Mouse (Mus musculus): ENCODE results near the gene Psg16. TPM values are rescaled to one million over a fixed set of nuclear protein-coding genes. Genes with fewer than 3 reads are reported as not detected.
A peak's percentile ranks its signal among the peaks of the same experiment; 100 is the strongest.

The Psg16 gene
- polyA plus RNA-seq, 1 experiment from 2014 or later, result 0.28 TPM

DNA sequence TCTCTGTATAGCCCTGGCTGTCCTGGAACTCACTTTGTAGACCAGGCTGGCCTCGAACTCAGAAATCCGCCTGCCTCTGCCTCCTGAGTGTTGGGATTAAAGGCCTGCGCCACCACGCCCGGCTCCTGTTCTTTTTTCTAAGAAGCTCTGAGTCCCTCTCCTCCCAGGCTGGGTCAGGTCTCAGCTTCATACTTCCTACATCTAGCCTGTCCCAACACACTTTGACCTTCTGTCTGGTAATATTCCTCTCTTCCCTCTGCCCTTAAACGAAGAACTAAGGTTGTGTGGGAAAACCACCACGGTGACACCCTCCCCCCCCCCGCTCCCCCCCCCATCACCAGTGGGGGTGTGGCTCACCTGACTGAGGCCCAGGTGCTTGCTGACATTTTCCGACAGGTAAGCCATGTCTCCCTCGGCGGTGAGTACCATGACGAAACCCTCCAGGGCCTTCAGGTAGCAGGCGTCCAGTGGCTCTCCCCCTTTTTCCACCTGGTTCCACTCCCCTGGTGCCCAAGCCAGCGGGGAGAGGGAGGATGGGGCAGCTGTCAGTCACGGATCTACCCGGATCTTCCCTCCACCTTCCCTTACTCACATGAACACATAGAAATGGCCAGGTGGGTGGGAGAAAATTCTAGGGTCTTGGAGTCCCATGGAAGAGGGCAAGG, 19.4 kb upstream of the Psg16 start:
- Histone ChIP-seq H3K4me3 (ENCODE audit: low read length) (no peak overlapping the region), H3K27ac (ENCODE audit: low read length) (no peak overlapping the region), H3K4me2 (ENCODE audit: low read depth, low read length) (no peak overlapping the region), H3K4me1 (replicated peaks; ENCODE audit: control insufficient read depth, insufficient read depth, low read length) (peaks cover 25% of the 10 kb centered on the region), H3K36me3 (ENCODE audit: control insufficient read depth, insufficient read depth, low read length) (peaks cover 40% of the 10 kb centered on the region), H3K9me3 (ENCODE audit: control insufficient read depth, low read length) (no peaks in the 10 kb centered on the region), H3K27me3 (ENCODE audit: control insufficient read depth, insufficient read depth, low read depth, low read length) (no peaks in the 10 kb centered on the region), H3K9ac (ENCODE audit: low read length) (no peak overlapping the region)
- no peak for ATAC-seq (ENCODE audit: low read depth)
- WGBS, result 88% methylated on average over 15 of the region's 16 CpGs

GRCm38 (mm10) chr7:17055287-17055946, 18.4 kb upstream of the Psg16 start:
- no peaks in the 10 kb centered on the region for H3K9me3 ChIP-seq (ENCODE audit: control insufficient read depth, low read length)
- 83% methylated on average over 4 of the region's 4 CpGs for WGBS

GRCm38 (mm10) chr7:17056081-17056581, 17.7 kb upstream of the Psg16 start:
- Histone ChIP-seq H3K27me3 (ENCODE audit: control insufficient read depth, insufficient read depth, low read depth, low read length) (no peaks in the 10 kb centered on the region), H3K4me3 (ENCODE audit: low read length) (peak overlapping the region; percentile 61), H3K36me3 (ENCODE audit: control insufficient read depth, insufficient read depth, low read length) (peaks cover 31% of the 10 kb centered on the region), H3K27ac (ENCODE audit: low read length) (peak overlapping the region; percentile 99), H3K9ac (ENCODE audit: low read length) (peak overlapping the region; percentile 76), H3K4me1 (replicated peaks; ENCODE audit: control insufficient read depth, insufficient read depth, low read length) (peaks cover 35% of the 10 kb centered on the region), H3K9me3 (ENCODE audit: control insufficient read depth, low read length) (no peaks in the 10 kb centered on the region), H3K4me2 (ENCODE audit: low read depth, low read length) (peak overlapping the region; percentile 75)
- 1% methylated on average over 37 of the region's 42 CpGs for whole genome bisulfite sequencing
- peak; percentile 57 for ATAC-seq (ENCODE audit: low read depth)

More at GRCm38 (mm10) chr7:17055287-17055946, 18.4 kb upstream of the Psg16 start:
- Histone ChIP-seq H3K4me3 (ENCODE audit: low read length) (peak overlapping the region; percentile 61), H3K4me2 (ENCODE audit: low read depth, low read length) (peak overlapping the region; percentile 75), H3K9ac (ENCODE audit: low read length) (no peak overlapping the region), H3K36me3 (ENCODE audit: control insufficient read depth, insufficient read depth, low read length) (peaks cover 35% of the 10 kb centered on the region), H3K27me3 (ENCODE audit: control insufficient read depth, insufficient read depth, low read depth, low read length) (no peaks in the 10 kb centered on the region), H3K27ac (ENCODE audit: low read length) (peak overlapping the region; percentile 99), H3K4me1 (replicated peaks; ENCODE audit: control insufficient read depth, insufficient read depth, low read length) (peaks cover 31% of the 10 kb centered on the region)
- ATAC-seq (ENCODE audit: low read depth), result no peak

DNA sequence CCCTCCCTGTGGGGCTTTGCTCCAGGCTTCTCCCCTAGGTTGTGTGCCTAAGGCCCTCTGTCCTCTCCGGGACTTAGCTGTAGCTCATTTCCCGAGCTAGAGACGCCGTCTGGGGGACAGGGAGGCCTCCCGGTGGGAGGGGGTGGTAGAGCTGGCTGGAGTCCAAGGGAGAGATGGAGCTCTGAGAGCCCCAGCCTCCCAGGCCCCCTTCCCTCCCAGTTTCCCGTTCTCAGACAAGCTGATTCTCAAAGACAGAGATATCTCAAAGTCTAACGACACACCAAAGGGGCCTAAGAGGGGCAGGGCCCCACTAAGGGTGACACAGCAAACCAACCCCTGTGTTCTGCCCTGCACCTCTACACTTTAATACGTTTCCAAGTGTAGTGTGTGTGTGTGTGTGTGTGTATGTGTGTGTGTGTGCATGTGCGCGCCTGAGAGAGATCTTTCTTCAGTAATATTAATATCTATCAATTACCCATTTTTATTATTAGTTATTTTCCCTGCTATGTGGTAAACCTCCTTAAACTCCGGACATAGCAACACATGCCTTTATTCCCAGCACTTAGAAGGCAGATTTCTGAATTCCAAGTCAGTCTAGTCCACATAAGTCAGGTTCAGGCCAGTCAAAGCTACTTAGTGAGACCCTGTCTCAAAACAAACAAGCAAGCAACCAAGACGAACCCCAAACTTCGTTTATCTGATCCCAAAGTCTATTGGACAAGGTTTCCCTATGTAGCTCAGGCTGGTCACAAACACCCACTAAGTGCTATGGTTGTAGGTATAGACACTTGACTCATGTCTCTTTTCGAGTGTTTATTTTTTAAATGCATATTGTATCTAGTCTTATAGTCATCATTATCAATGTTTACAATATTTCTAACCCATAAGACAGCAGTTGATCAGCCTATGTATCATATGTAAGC, 17.0 kb upstream of the Psg16 start:
- Histone ChIP-seq H3K36me3 (ENCODE audit: control insufficient read depth, insufficient read depth, low read length) (peaks cover 27% of the 10 kb centered on the region), H3K4me3 (ENCODE audit: low read length) (peak overlapping the region; percentile 61), H3K9ac (ENCODE audit: low read length) (peak overlapping the region; percentile 76), H3K4me1 (replicated peaks; ENCODE audit: control insufficient read depth, insufficient read depth, low read length) (peaks cover 35% of the 10 kb centered on the region), H3K4me2 (ENCODE audit: low read depth, low read length) (peak overlapping the region; percentile 75), H3K27me3 (ENCODE audit: control insufficient read depth, insufficient read depth, low read depth, low read length) (no peaks in the 10 kb centered on the region), H3K9me3 (ENCODE audit: control insufficient read depth, low read length) (no peaks in the 10 kb centered on the region), H3K27ac (ENCODE audit: low read length) (peak overlapping the region; percentile 99)
- ATAC-seq (ENCODE audit: low read depth), result peak; percentile 11
- 13% methylated on average over 14 of the region's 14 CpGs for WGBS

DNA sequence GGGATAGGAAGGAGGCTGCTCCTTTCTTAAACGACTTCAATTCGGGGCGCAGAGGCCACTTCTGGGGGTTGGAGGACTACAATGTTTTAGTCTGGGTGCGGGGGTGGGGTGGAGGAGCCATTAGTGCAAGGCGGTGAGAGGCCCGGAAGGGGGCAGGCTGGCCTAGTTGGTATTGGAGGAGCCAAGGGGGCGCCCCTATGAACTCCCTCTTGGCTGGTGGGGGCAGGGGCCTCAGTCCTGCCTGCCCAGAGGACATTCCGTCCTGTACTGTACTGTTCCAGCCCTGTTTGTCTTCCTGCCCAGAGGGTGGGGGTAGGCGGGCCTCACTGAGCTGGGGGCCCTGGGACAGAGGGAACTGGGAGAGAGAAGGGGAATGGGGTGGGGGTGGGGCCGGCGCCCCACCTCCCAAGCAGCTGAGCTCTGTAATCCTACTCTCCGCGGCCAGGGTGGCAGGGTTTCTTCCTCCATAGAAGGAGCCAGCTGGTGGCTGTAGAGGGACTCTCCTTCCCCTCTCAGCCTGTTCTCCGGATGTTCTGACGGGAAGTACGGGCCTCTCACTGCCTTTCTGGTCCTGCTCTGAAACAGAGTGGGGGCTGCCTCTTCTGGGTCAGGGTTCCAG, 15.7 kb upstream of the Psg16 start:
- Histone ChIP-seq H3K4me3 (ENCODE audit: low read length) (peak overlapping the region; percentile 36), H3K9me3 (ENCODE audit: control insufficient read depth, low read length) (no peaks in the 10 kb centered on the region), H3K9ac (ENCODE audit: low read length) (peak overlapping the region; percentile 73), H3K36me3 (ENCODE audit: control insufficient read depth, insufficient read depth, low read length) (peaks cover 21% of the 10 kb centered on the region), H3K4me2 (ENCODE audit: low read depth, low read length) (peak overlapping the region; percentile 68), H3K4me1 (replicated peaks; ENCODE audit: control insufficient read depth, insufficient read depth, low read length) (peaks cover 38% of the 10 kb centered on the region), H3K27ac (ENCODE audit: low read length) (peak overlapping the region; percentile 100), H3K27me3 (ENCODE audit: control insufficient read depth, insufficient read depth, low read depth, low read length) (no peaks in the 10 kb centered on the region)
- ATAC-seq (ENCODE audit: low read depth), result peak; percentile 85
- 0% methylated on average over 13 of the region's 16 CpGs for WGBS

GRCm38 (mm10) chr7:17058816-17059462, 14.9 kb upstream of the Psg16 start:
- 7% methylated on average over 8 of the region's 8 CpGs for WGBS
- Histone ChIP-seq H3K27me3 (ENCODE audit: control insufficient read depth, insufficient read depth, low read depth, low read length) (no peaks in the 10 kb centered on the region), H3K4me3 (ENCODE audit: low read length) (peak overlapping the region; percentile 73), H3K9ac (ENCODE audit: low read length) (peak overlapping the region; percentile 73), H3K9me3 (ENCODE audit: control insufficient read depth, low read length) (no peaks in the 10 kb centered on the region), H3K27ac (ENCODE audit: low read length) (peak overlapping the region; percentile 100), H3K4me2 (ENCODE audit: low read depth, low read length) (peak overlapping the region; percentile 68), H3K4me1 (replicated peaks; ENCODE audit: control insufficient read depth, insufficient read depth, low read length) (peaks cover 44% of the 10 kb centered on the region), H3K36me3 (ENCODE audit: control insufficient read depth, insufficient read depth, low read length) (peaks cover 13% of the 10 kb centered on the region)
- peak; percentile 1; the same call in 1 of the 2 replicates for ATAC-seq (ENCODE audit: low read depth)

DNA sequence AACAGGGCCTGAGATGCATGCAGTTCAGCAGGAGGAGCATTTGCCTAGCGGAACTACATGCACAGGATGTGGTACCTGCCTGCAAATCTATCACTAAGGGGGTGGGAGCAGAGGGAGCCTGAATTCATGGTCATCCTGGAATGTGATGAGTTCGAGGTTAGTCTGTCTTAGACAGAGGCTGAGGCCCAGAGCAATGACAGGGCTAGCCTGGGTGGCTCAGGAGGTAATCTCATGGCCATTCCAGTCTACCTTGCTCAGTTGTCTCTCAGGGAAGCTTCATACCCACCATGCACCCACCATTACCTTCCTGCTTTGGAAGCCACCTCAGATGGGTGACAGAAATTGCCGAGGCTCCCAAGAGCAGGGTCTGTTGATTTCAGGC, 14.4 kb upstream of the Psg16 start:
- no peaks in the 10 kb centered on the region for H3K9me3 ChIP-seq (ENCODE audit: control insufficient read depth, low read length)
- H3K4me1 ChIP-seq (replicated peaks; ENCODE audit: control insufficient read depth, insufficient read depth, low read length), result peaks cover 46% of the 10 kb centered on the region
- peak overlapping the region; percentile 68 for H3K4me2 ChIP-seq (ENCODE audit: low read depth, low read length)
- peak overlapping the region; percentile 73 for H3K9ac ChIP-seq (ENCODE audit: low read length)
- H3K27me3 ChIP-seq (ENCODE audit: control insufficient read depth, insufficient read depth, low read depth, low read length), result no peaks in the 10 kb centered on the region
- H3K4me3 ChIP-seq (ENCODE audit: low read length), result peak overlapping the region; percentile 73
- 50% methylated on average over 3 of the region's 3 CpGs for WGBS
- H3K27ac ChIP-seq (ENCODE audit: low read length), result peak overlapping the region; percentile 100
- no peak for ATAC-seq (ENCODE audit: low read depth)
- peaks cover 9% of the 10 kb centered on the region for H3K36me3 ChIP-seq (ENCODE audit: control insufficient read depth, insufficient read depth, low read length)

GRCm38 (mm10) chr7:17060031-17060781, 13.6 kb upstream of the Psg16 start:
- WGBS, result 12% methylated on average over 9 of the region's 9 CpGs
- Histone ChIP-seq H3K4me2 (ENCODE audit: low read depth, low read length) (peak overlapping the region; percentile 68), H3K36me3 (ENCODE audit: control insufficient read depth, insufficient read depth, low read length) (peaks cover 4% of the 10 kb centered on the region; the same call in 1 of the 2 replicates), H3K27me3 (ENCODE audit: control insufficient read depth, insufficient read depth, low read depth, low read length) (no peaks in the 10 kb centered on the region), H3K4me3 (ENCODE audit: low read length) (peak overlapping the region; percentile 73), H3K9me3 (ENCODE audit: control insufficient read depth, low read length) (no peaks in the 10 kb centered on the region), H3K4me1 (replicated peaks; ENCODE audit: control insufficient read depth, insufficient read depth, low read length) (peaks cover 46% of the 10 kb centered on the region), H3K27ac (ENCODE audit: low read length) (peak overlapping the region; percentile 100), H3K9ac (ENCODE audit: low read length) (peak overlapping the region; percentile 91)
- peak; percentile 46 for ATAC-seq (ENCODE audit: low read depth)
